Mouse (Mus musculus) CD4-positive naive resting alpha-beta T cell, adult 57 days (primary cell): ENCODE data around the gene Calm5. TPM values are rescaled to one million over a fixed set of nuclear protein-coding genes. Genes with fewer than 3 reads are reported as not detected.

ENCODE experiments used
- total RNA-seq: library from RNA; stranded (reverse); gene quantifications from one replicate; pipeline ENCODE4 v1.2.4, GENCODE M21; 2023

Calm5 gene
- total RNA-seq: not detected

DNA sequence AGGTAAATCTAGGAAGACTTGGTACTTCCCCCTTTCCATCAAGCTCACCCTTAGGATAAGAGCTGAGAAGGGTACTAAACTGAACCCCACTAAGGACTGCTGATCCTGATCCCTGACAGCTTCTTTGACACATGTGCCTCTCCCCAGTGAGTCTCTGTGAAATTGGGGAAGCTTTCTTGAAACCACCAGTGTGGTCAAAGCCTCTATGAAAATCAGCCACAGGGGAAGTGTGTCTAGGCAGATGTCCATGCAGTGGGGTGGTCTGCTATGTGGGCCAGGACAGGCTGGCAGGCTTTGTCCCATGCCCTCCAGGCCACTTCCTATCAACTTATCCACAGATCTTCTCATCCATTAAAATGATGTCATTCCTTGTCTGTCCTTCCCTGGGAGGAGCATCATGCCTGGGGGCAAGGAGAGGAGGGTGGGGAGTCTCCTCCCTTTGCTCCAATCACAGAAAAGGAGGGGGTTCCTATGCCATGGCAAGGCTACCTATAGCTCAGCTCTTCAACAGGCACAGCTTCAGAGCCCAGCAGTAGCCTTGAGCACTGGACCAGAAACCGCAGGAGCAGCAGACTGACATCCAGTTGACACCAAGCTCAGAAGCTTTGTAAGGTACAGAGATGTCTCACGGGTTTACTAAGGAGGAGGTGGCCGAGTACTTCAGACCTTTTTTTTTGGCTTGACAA lies at the start of gene Calm5:
Calm5 (plus strand) TSS at position 526 of the 686 bp plus-strand sequence.

DNA sequence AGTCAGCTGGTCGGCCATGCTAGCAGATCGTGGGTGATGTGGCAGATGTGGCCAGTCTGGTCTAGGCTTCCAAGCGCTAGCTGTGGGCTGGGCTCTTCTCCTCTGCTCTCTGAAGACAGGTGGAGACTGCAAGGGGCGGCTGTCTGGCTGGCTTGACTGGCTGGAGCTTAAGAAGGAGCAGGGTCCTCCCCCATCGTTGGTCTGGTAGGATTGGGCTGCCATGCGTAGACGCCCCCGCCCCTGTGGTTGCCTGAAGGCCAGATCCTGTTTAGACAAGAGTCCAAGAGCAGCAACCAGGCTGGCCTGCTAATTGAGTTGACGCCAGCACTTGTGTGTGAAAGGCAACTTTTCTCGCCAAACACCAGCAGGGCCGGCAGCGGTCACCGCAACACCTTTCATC lies 49.8 kb upstream of the Calm5 start, which contains the start of gene Calml3:
Calml3 (minus strand) TSS at position 131 of the 400 bp plus-strand sequence.

GRCm38 (mm10) chr13:3837312-3837807 lies 16.6 kb upstream of the Calm5 start, which contains the start of gene Calm4:
Gene Calm4 (plus strand): TSS chr13:3837757.

Other genes with a start within 250 kb of the Calm5 start
- 80.2 TPM for gene Fam208b, start 243.1 kb upstream of the Calm5 start, total RNA-seq
- 38.6 TPM for gene Asb13, start 220.1 kb upstream of the Calm5 start, total RNA-seq
- gene Calml3, start 49.9 kb upstream of the Calm5 start, total RNA-seq: not detected
- not detected for gene Calm4, start 16.4 kb upstream of the Calm5 start, total RNA-seq
- 31.0 TPM for gene Net1, start 64.0 kb downstream of the Calm5 start, total RNA-seq
- gene Tubal3, start 64.1 kb downstream of the Calm5 start, total RNA-seq: not detected
- not detected for gene Ucn3, start 91.2 kb downstream of the Calm5 start, total RNA-seq
- gene Akr1c14, start 194.8 kb downstream of the Calm5 start, total RNA-seq: not detected